Mouse (Mus musculus) telencephalon, adult 2 months (tissue): ENCODE results near the gene Alox5.

Experiments
- DNase-seq: peaks from one replicate; pipeline ENCODE4 v3.0.0-alpha.2; 2011; ENCODE audit warnings: low read depth, low spot score

Alox5 gene

GRCm38 (mm10) chr6:116417518-116418315, 43.3 kb downstream of the Alox5 start:
- no peak for DNase-seq

DNA sequence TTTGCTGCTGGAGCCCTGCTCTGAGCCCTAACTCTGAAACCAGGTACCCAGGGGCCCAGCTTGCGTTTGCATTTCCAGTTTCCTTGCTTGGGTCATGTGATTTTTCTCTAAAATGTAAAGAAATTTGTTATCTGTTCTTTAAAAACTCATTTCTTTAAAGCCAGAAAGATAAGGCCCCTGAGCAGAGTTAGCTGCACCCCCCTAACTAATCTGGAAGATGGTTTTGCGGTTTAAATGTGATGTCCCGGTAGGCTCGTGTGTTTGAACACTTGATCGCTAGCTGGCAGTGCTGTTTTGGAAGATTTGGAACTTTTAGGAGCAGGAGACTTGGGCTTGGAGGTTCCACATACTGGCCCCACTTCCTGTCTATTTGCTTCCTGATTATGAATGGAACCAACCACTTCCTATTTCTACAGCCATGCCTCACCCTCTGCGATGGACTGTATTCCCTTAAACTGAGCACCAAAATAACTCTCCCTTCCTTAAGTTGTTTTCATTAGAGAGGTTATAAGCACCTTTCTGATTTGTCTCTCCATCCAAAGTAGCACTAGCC, 44.9 kb downstream of the Alox5 start:
- DNase-seq = no peak

- DNase-seq = no peak
These were observed 45.8 kb downstream of the Alox5 start for GRCm38 (mm10) chr6:116415126-116415676.

GRCm38 (mm10) chr6:116412546-116413325, 48.2 kb downstream of the Alox5 start:
- DNase-seq = no peak

DNA sequence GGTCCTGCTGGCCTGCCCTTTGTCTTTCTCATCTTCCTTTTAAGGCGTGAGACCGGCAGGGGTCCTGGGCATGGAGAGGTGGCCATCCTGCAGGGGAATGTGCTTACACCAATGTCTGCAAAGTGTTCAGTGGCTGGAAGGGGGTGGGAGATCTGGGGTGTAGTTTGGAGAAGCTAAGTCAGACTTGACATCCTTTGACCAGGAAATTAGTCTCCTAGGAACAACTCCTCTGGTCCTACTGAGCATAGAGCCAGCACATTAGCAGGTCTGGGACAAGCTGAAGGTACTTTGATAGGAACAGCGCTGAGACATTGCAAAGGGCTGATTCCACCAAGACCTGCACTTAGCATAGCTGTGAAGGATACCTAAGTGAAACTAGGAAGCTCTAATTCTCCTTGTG, 49.3 kb downstream of the Alox5 start:
- no peak for DNase-seq

- DNase-seq = no peak
These were observed 50.5 kb downstream of the Alox5 start for GRCm38 (mm10) chr6:116410436-116410835.

DNA sequence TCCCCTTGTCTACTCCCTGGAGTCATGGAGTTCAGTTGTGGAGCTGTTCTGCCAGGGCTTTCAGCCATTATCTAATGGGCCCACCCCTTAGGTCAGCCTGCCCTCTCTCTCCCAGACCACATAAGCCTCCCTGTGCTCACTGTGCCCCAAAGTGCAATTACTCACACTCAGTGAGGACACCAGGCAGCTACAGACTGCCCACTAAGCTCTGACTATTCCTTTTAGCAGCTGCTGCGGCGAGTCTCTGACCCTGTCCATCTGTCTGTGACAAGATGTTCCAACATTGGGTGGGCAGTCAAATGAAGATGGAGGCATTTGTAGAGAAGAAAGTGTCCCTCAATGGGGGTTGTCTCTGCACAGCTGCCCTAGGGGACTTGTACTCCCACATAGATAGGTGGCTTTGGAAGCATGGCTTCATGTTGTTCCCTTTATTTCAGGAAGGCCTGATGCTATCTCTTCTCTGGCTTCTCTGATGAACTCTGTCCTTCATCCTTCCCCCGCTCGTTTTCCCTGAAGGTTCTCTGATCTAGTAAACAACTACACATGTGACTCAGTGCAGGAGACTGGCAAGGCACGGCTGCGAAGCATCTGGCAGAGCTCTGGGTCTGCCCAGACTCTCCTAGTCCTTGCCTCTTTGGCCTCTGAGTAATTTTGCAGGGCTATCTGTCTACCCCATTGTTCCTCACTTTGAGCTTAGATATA, 52.9 kb downstream of the Alox5 start:
- DNase-seq = no peak

DNA sequence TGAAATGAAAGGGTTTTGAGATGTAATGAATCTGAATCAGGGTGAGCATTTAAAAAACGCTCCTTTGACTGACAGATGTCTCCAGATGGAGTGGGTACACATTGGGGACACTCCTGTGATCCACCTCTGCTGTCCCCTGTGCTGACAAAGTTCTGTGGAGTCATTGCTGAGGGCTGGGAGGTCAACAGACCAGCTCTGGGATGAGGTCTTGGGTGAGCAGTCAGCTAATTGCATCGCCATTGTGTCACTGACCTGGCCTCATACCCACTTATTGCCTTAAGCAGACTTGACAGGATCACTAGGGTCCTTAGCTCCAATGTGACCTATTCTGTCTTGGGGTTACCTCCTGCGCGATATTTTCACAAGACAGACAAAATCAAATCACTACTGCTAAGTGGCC, 53.8 kb downstream of the Alox5 start:
- no peak for DNase-seq

GRCm38 (mm10) chr6:116406680-116407079, 54.3 kb downstream of the Alox5 start:
- DNase-seq = no peak

DNA sequence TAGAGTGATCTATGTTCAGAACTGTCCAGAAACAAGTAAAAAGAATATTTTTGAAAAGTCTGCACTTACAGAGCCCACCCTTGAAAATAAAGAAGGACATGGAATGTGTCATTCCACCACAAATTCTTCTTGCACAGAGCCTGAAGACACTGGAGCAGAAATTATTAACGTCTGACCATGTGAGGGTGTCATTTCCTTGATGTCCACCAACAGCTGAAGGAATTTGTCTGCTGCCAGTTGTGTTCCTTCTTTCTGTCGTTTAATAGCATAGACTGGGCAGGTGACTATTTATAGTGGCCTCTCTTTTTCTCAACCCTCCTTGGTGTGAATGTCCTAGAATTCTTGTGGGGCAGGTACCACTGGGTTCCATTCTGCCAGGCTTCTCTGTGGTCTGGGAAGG, 54.8 kb downstream of the Alox5 start:
- DNase-seq = no peak

GRCm38 (mm10) chr6:116405715-116406114, 55.3 kb downstream of the Alox5 start:
- no peak for DNase-seq

- no peak for DNase-seq
These were observed 55.7 kb downstream of the Alox5 start for GRCm38 (mm10) chr6:116405243-116405642.

- no peak for DNase-seq
These were observed 58.6 kb downstream of the Alox5 start for GRCm38 (mm10) chr6:116402426-116402825.

GRCm38 (mm10) chr6:116401746-116402423, 59.1 kb downstream of the Alox5 start:
- no peak for DNase-seq

DNA sequence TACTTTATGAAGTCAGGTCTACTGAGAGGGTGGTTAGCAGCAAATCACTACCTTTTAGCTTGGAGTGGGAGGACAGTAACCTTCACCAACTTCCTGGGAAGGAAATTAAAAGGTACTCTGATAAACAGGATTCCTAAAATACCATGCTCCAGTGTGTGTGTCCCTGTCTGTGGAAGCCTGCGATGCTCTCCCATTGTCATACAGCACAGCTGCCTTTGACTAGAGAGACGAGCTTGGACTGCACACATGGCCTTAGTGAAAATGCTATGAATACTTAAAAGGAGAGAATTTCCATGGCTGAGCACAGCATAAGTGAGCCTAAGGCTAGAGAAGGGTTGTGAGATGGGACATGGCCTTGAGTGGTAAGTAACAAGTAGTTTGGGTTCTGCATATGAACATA, 62.8 kb downstream of the Alox5 start:
- peak; percentile 13 for DNase-seq

DNA sequence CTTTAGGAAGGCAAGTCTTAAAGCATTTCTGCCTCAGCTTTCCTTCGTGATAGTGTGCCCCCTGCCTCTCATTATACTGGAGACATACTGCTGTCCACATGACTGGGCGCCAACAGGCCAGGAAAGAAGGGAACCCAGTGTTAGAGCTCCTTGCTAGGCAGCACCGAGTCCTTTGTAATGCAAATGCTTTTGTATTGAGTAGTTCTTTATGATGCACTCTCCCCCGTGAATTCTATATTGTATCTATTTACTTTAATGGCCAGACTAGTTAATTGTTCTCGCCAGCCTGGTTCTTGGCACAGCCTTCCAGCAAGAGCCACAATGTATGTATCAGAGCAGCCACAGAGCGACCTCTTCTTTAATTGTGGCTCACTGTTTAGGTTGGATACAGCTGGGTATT, 63.4 kb downstream of the Alox5 start:
- DNase-seq = no peak

GRCm38 (mm10) chr6:116394916-116395648, 65.9 kb downstream of the Alox5 start:
- no peak for DNase-seq

DNA sequence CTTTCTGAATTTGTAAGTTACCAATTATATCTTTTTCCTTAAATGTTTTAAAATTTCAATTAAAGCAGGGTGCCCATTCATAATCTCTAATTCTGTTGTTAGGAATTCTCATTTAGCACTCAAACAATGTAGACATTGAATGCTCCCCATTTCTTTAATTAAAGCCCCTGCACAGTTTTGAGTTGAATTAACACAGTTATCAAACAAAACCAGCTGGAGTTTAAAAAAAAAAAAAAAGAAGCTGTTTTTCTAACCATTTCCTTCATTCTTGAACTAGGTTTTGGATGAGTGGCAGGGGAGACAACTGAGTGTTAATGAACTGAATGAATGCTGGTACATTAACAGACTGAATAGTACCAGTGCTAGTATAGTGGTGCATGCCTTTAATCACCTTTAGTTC, 71.5 kb downstream of the Alox5 start:
- no peak for DNase-seq

- no peak for DNase-seq
These were observed 72.9 kb downstream of the Alox5 start for GRCm38 (mm10) chr6:116388068-116388467.

DNA sequence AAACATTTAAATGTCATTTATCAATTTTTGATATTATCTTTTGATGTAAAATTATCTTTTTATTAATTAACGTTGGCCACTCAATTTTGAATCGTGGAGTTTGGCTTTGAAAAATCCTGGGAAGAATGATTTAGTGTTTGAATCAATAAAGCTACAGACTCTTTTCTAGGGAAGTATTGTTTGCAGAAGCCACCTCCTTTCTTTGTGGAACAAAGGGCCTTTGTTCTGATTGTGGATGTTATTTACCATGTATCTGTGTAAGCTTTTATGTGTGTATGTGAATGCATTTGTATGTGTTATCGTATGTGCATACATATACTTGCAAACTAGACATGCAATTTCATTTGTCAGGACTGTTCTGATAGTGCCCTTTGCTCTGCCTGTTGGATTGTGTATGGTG, 74.5 kb downstream of the Alox5 start:
- DNase-seq = peak; percentile 24

DNA sequence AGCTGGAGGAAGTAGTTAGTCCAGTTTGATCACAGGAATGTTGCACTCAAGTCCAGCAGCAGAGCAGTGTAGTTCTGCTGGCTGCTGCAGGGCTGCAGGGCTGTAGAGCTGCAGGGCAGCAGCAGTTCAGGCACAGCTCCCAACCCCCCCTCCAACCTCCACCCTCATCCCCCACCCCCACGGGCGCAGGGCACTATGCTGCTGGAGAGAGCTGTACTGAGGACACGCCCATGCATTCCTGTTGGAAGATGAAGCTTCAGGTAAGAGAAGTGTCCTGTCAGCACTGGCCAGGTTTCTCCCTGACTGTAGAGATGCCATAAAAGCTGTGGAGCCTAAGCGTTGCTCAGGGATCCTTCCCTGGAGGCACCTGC, 74.9 kb downstream of the Alox5 start:
- no peak for DNase-seq
